Mouse (Mus musculus) fibroblast of lung, adult 2 months (primary cell): ENCODE data around the gene Mt2.

ENCODE experiments used
- DNase-seq: peaks from one replicate; pipeline ENCODE4 v3.0.0-alpha.2; 2011; ENCODE audit warnings: low read depth

Mt2 gene

DNA sequence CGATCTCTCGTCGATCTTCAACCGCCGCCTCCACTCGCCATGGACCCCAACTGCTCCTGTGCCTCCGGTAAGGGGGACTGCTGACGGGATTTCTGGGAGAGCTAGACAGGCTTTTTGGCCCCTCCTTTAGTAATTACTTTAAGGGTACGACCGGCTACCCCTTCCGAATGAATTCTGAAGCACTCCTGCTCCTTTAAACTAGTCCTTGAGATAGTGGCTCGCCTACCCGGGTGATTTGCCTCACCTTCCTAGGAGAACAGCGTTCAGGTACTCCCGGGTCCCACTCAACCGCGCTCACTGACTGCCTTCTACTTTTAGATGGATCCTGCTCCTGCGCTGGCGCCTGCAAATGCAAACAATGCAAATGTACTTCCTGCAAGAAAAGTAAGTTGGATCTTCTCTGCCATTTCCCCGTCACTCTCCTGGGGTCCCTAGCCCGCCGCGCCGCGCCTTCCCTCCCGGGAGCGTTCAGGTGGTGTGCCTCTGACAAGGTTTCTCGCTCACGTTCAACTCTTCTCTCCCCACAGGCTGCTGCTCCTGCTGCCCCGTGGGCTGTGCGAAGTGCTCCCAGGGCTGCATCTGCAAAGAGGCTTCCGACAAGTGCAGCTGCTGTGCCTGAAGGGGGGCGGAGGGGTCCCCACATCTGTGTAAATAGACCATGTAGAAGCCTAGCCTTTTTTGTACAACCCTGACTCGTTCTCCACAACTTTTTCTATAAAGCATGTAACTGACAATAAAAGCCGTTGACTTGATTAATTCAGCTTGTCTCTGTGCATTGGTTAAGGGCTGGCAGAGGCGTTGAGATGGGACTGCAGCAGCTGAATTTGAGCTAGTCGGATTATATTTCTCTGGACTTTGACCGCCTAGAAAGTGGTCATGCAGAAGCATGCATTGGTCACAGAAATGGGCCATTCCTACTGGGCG is 607 bp downstream of the Mt2 start:
- DNase-seq: no peak

DNA sequence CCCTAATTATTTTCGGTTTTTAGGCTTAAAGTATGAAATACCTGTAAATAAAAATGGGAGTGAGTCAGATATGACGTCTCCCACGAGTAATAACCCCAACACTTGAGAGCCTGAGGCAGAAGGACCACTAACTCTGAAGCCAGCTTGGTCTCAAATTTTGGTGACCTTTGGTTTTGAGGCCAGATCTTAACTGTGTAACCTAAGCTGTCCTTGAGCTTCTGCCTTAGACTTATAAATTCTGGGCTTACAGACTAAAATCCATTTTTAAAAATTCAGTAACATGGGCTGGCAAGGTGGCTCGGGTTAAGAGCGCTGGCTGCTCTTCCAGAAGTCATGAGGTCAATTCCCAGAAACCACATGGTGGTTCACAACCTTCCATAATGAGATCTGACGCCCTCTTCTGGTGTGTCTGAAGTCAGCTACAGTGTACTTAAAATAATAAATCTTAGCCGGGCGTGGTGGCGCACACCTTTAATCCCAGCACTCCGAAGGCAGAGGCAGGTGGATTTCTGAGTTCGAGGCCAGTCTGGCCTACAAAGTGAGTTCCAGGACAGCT is 1.5 kb downstream of the Mt2 start:
- no peak for DNase-seq

DNA sequence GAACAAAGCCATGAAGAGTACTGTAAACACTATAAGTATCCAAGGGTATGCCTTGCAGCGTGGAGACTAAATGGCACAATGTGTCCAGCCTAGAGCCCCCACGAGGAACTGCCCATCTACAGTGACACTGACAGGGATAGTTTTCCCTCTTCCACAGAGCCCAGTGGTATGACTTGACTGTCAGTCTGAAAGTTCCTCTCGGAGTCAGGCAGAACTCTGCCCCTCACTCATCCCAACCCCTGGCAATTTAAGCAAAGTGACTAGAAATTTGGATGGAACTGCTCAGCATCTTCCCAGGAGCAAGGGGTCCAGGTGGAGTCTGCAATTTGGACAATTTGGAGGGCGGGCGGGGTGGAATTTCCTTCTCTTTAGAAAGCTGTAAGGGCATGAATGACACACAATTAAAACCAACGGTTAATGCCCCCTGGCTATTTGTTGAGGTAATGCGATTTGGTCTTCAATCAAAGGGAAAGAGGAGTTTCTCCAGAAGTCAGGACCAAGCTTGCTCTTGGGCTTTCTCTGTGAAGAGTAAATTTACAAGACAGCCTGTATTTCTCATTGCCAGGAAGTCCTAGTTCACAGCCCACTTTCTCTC is 2.3 kb downstream of the Mt2 start:
- no peak for DNase-seq

DNA sequence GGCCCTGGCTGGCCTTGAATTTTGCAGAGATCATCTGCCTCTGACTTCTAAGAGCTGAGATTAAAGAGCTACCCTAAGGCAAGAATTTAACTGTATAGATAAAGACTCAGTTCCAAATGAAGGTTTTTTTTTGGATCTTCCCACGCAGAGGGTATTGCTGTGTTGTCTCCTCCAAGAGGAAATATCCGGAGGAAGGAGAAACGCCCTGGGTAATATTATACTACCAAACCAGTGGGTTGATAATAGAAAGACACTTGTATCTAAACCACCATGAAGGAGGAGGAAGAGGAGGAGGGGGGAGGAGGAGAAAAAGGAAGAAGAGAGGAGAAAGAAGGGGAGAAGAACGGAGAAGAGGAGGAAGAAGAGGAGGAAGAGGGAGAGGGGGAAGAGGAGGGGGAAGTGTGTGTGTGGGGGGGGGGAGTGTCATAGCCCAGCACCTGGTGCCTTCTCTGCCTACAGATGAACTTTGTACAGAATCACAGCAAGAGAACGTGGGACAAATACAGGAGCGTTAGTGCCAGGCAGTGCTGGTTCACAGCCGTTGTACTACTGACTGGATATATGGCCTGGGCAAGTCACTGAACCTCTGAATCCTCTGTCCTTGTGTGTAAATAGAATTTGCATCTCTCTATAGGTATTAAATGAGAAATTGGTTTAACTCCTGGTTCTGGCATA is 5.4 kb downstream of the Mt2 start:
- DNase-seq: no peak

DNA sequence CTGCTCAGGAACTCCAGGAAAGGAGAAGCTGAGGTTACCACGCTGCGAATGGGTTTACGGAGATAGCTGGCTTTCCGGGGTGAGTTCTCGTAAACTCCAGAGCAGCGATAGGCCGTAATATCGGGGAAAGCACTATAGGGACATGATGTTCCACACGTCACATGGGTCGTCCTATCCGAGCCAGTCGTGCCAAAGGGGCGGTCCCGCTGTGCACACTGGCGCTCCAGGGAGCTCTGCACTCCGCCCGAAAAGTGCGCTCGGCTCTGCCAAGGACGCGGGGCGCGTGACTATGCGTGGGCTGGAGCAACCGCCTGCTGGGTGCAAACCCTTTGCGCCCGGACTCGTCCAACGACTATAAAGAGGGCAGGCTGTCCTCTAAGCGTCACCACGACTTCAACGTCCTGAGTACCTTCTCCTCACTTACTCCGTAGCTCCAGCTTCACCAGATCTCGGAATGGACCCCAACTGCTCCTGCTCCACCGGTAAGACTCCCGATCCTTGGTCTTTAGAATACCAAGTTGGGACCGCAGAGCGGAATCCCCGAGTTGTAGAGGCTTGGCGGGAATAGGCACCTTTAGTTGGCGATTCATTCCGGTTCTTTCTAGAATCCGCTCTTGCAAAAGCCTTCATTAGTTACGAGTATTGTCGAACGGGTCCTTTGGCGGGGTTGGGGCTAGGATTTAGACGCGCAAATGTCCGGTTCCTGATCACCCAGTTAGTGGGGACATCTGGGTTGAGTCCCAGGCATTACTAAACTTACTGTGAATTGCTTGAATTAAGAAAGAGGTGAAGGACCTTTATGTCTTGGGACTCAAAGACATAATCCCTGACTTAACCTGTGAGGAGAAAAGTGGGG is 6.6 kb downstream of the Mt2 start, which contains the start of gene Mt1:
Mt1 (plus strand) TSS at position 226 of the 856 bp plus-strand sequence.
- DNase-seq: peak; percentile 89

DNA sequence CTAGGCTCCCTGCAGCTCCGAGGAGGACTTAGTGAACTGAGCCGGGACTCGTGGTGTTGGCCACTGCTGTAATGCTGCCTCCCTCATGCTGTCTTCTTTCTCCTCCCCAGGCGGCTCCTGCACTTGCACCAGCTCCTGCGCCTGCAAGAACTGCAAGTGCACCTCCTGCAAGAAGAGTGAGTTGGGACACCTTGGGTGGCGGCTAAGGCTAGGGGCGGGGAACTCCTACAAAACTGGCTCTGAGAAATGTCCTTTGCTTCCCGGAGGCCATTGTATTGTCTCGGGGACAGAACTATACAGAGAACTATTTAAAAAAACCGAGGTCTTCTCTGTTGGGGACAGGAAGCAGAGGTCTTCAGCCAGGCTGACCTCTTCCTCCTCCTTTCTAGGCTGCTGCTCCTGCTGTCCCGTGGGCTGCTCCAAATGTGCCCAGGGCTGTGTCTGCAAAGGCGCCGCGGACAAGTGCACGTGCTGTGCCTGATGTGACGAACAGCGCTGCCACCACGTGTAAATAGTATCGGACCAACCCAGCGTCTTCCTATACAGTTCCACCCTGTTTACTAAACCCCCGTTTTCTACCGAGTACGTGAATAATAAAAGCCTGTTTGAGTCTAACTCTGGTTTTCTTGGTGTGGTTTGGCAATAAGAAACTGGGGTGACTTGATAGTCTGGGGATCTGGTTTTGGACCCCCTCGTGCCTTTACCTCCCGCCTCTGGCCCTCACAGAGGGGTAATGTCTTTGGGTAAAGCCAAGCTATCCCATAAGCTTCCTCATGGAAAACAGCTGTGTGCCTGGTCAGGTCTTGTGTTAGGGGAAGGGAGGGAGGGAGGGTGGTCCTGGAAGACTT is 7.5 kb downstream of the Mt2 start:
- DNase-seq: no peak

DNA sequence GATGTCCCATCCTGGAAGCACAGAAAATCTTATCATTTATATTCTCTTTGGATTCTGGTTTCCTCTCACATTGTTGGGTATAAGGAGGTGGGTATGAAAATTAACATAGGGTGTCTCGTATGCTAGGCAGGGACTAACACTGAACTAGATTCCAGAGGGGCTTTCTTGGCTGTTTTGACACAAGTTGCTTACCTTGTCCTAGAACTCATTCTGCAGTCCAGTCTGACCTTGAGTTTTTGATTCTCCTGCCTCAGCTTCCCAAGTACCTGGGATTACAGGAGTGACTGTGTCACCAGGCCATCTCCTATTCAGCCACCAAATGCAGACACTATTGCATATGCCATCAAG is 8.1 kb downstream of the Mt2 start:
- DNase-seq: no peak

DNA sequence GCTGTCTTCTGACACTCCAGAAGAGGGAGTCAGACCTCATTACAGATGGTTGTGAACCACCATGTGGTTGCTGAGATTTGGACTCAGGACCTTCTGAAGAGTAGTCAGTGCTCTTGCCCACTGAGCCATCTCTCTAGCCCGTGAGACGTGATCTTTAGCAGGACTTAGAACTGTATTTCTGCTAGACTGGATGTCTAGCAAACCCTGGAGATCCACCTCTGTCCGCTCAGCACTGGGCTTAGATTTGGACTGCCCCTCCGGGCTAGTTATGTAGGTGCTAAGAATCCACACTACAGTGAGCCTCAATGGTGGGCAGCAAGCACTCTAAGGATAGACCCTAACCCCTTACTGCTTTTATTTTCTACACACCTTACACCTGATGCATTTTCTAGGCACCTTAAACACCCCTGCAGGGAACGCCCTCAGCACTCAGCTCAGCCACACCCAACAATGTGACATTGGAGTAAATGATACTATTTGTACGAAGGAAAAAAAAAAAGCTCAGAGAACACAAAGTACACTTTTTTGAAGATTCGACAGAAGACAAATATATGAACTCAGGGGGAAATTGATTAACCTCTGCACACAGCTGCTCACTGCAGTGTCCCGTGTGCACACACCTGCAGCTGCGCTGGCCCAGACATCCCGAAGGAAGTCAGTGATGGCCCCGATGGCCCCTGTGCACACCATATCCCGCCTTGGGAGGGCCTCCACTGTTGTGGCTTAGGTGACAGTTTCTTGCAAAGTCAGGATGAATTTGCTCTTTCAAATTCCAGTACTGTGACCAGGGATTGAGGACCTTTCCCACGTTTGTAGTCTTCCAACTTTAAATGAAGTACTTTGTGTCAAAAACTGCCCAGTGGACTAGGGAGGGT is 9.8 kb downstream of the Mt2 start:
- DNase-seq: no peak

DNA sequence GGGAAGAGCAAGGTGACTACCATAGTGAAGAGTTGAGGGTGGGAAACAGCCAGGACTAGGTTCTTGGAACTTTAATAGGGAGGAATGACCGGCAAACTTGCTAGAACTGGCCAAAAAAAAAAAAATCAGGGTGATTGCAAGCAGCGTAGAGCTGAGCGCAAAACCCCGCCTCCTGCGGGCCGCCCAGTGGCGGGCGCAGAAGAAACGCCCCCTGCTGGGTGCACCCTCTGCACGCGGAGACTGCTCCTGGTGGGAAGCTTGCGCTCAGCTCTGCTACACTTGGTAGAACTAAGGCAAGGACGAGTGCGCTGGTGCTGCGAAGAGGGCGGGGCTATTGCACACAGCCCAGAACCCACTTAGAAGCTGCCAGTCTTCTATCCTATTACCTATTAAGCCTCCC is 10.7 kb downstream of the Mt2 start:
- DNase-seq: peak; percentile 73

DNA sequence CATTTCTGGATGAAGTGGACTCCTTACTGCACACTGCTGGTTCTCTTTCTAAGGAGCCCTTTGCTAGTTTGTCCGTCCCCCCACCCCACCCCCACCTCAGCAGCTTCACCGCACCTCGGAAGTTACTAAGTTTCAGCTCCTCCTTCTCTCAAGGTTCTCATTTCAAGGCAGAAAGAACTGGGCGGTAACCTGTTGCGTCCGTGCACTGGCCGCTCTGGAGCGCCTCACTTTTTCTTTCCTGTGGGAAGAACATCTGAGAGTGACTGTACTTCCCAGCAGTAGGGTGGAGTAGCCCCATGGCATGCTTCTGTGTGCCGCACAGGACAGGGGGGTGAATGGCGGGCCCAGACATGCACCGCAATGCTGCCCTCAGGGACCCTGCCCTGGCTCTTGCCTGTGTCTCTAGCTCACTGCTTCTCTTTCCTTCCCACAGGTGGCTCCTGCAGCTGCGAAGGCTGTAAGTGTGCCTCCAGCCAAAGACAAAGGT is 11.9 kb downstream of the Mt2 start:
- no peak for DNase-seq

DNA sequence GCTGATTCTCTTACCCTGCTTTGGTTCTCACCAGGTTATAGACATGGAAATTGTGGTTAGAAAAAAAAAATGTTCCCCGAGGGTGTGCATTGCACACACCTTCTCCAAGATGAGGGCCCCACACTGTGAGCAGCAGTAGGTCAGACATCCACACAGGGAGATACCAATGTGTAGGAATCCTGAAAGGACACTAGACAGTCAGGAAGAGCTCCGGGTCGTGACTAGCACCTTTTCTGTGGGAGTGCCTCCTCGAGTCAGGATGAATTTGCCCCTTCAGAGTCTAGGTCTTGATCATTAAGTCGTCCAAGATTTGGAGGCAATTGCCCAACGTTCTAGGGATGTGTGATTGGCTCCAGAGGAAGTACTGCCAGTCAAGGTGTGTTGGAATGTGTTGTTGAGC is 13.3 kb downstream of the Mt2 start:
- no peak for DNase-seq

DNA sequence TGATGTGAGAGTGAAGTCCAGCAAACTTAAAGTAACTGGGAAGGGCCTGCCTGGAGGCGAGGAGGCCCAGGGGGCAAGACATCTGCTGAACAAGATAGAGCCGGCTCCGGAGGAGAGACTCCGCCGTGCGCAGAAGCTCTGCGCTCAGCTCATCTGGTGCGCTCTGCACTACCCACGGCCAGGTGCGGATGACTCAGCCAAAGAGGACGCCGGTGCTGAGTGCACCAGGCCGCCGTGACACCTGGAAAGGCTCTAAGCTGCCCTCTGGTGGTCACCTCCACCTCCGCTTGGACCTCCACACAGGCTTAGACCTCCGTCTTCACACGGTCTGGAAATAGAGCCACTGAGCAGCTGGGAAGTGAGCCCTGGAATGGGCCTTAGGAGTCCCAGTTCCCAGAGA is 14.1 kb downstream of the Mt2 start:
- DNase-seq: no peak

DNA sequence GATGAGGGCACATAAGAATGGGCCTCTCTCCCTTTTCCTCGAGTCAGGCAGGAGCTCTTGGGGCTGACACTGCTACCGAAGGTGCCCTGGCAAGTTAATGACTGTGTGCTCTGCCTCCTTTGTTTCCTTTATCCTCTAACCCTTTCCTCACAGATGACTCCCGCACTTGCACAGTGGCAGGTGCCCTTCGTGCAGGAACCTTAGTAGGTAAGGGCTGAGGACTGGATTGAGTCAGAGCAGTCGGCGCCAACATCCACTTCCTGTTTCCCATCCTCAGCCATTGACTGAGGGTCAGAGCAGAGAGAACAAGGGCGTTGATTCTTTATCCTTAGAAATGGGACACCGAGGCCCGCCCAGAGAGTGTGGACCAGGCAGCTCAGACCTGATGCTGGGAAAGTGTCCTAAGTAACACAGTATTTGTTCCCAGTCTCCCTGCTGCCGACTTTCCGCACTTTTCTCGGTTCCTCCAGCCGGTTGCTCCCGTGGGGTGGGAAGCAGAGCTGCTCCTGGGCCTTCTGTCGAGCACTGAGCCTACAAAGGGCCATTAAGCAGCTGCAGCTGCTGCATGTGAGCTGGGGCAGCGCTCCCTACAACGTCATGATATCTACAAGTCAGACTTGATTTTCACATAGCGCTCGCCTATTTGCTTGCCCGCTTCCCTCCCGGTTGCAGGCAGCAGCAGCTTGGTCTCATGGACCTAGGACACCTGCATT is 15.0 kb downstream of the Mt2 start:
- no peak for DNase-seq

DNA sequence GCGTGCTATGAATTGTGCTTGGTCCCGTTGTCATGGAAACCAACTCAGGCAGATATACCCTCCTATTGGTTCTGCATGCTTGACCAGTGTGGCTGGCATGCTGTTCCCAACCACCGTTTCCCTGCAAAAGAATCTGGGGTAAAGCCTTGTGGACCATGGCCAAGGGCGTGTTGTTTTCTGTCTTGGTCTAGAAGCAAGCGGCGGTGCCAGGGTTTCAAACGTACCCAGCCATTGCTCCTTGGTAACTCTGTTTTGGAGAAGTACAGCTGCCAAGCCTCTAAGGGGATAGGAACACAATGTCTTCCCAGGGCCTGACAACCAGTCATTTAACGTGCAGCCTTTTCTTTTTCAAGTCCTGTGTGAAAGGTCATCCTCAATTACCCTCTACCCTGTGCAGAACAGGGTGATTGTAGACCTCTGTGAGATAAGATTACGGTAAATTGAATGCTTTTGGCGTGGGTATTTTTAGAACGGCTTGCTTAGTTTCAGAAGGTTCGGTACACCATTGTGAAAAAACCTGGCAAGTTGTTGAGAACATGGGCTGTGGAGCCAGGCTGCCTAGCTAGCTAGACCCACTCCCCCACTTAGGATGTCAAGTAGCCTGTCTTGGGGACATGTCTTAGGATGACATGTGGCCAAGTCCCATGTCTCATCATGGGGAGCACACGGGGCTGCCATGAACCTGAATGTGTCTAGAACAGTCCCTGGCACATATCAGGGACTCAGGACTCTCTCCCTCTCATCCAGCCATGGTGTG is 17.0 kb downstream of the Mt2 start:
- peak; percentile 71 for DNase-seq

DNA sequence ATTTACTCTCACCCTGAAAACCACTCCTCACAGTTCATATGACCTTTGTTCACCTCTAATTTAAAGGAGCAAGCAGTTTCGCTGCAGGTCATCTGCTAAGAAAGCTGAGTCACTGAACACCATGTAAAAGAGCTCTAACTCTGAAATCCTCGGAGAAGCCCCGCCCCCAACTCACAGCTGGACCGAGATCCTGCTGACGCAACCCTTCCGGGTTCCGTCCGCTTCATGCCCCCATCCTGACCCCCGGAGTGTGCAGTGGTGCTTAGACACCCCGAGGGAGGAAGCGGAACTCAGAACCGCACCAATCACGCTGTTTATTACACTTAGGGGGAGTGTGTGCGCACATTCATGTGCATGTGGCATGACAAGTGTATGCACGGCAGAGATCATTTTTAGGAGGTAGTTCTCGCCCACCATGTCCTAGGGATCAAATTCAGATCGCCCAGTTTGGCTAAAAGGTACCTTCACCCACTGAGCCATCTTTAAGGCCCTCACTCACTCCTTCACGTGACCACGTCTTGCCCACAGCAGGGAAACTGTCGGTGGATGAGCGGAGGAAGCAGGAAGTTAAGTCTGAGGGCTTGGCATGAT is 18.7 kb downstream of the Mt2 start:
- DNase-seq: no peak

DNA sequence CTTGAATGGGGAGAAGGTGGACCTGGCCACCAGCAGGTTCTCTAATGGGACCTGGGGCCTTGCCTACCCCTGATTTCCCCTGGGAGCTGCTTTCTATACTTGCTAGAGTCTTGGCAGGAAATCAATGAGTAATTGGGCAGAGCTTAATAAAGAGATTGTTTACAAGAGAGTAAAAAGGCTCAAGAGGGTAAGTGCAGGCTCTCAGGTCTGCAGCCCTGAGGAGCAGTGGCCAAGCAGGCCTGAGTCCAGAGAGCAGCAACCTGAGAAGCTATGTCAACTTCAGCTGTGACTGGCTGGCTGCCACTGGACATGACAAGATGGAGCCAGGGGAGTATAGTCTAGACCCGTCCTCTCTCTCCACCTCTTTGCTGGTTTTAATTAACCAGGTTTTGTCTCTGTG is 20.5 kb downstream of the Mt2 start:
- DNase-seq: no peak

DNA sequence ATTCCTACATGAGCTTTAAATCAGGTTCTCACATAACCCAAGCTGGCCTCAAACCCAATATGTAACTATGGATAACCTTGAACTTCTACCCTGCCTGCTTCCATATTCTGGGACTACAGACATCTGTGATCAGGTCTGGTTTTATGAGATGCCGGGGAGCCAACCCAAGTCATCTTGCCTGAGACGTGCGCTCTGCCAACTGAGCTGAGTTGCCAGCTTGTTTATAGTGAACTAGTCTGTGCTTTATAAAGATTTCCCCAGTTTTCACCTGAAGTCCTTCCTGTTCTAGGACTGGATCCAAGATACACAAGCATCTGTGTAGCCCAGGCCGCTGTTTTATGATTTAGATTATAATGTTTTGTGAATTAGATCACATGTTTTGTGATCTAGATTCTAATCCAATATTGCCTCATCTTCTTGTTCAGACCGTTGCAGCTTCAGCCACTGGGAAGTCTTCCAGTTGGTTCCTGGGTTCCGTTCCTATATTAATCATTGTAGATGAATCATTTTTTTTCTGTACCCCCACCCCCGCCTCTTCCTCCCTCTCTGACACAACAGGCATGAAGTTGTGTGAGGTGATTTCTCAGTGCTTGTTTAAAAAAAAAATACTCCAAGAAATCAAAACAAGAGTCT is 22.2 kb downstream of the Mt2 start:
- DNase-seq: peak; percentile 93
